21 mouse cellular contexts compared by ENCODE assay signal in genomic region chr7:132465897-132466296, GRCm38 (mm10).
"Had no signal": no experiment of that assay in that cellular context is flagged by ENCODE, and none has a peak within 500 bp of the region (broad histone marks: within the 10 kb centered on the region; RNA-seq: fewer than 3 reads in every experiment).

No protein-coding gene starts in this region.

- H3K9me3 ChIP-seq: kidney, embryonic 15.5 days; megakaryocyte, embryonic 14.5 days; midbrain, embryonic 10.5 days; midbrain, embryonic 13.5 days had no signal

- ATAC-seq: intestine, postnatal 0 days; liver, postnatal 0 days; midbrain, embryonic 13.5 days; midbrain, embryonic 16.5 days had no signal

- DNase-seq: kidney, adult 8-10 months; kidney, postnatal 10 days; kidney, postnatal 36 days; layer of hippocampus, postnatal 36 days; liver, postnatal 0 days; lung, embryonic 14.5 days; lung, postnatal 14 days; lung, postnatal 4 days; right cerebral cortex, adult 18-20 months; right cerebral cortex, postnatal 14 days; right cerebral cortex, postnatal 4 days; thymus, adult 18-20 months; thymus, postnatal 36 days had no signal

- H3K4me3 ChIP-seq: kidney, embryonic 15.5 days; left cerebral cortex, adult 2 months; megakaryocyte, embryonic 14.5 days; midbrain, embryonic 10.5 days; midbrain, embryonic 13.5 days had no signal

- H3K27ac ChIP-seq: kidney, embryonic 15.5 days; left cerebral cortex, adult 2 months; liver, embryonic 14.5 days; midbrain, embryonic 10.5 days; midbrain, embryonic 13.5 days had no signal

- H3K4me2 ChIP-seq: kidney, embryonic 15.5 days; lung, embryonic 14.5 days; midbrain, embryonic 13.5 days had no signal

- H3K27me3 ChIP-seq: kidney, embryonic 15.5 days; midbrain, embryonic 13.5 days had no signal

- H3K36me3 ChIP-seq: kidney, embryonic 15.5 days; midbrain, embryonic 10.5 days; midbrain, embryonic 13.5 days had no signal

- H3K4me1 ChIP-seq: kidney, embryonic 15.5 days; megakaryocyte, embryonic 14.5 days; midbrain, embryonic 13.5 days had no signal

- H3K9ac ChIP-seq: kidney, embryonic 15.5 days; liver, embryonic 14.5 days; liver, postnatal 0 days; lung, embryonic 14.5 days; midbrain, embryonic 13.5 days had no signal
